Mouse (Mus musculus) MEL (cell line): Measurements from ENCODE around the gene Ccr6. TPM values are rescaled to one million over a fixed set of nuclear protein-coding genes. Genes with fewer than 3 reads are reported as not detected.

Source experiments
- DNase-seq: peaks from one replicate; pipeline ENCODE4 v3.0.0; 2011; ENCODE audit warnings: low read depth, low spot score
- H3K27ac ChIP-seq: 2 replicates; pipeline ENCODE4 v1.5.1; 2012; ENCODE audit warnings: low read depth, mild to moderate bottlenecking, control low read depth, low read length, moderate library complexity; ENCODE audit not compliant: control insufficient read depth
- H3K27me3 ChIP-seq, 2 experiments: fragments of 150-350 bp in 1 of 2; sonication (generic) in 1 of 2; 2 replicates each; pipeline ENCODE4 v1.6.1; 2012; ENCODE audit warnings: low read length in 2 of 2, mild to moderate bottlenecking in 2 of 2, improper control_type of control experiment in 1 of 2, moderate library complexity in 1 of 2; ENCODE audit not compliant: insufficient read depth in 2 of 2, control insufficient read depth in 1 of 2
- H3K36me3 ChIP-seq, 2 experiments: 2 replicates each; pipeline ENCODE4 v1.6.1; 2012 to 2014; ENCODE audit warnings: low read length in 2 of 2, improper control_type of control experiment in 1 of 2, inconsistent platforms in 1 of 2, mild to moderate bottlenecking in 1 of 2; ENCODE audit not compliant: insufficient read depth in 2 of 2, control insufficient read depth in 1 of 2
- H3K4me1 ChIP-seq, 2 experiments: fragments of 150-350 bp in 1 of 2; sonication (generic) in 1 of 2; 2 replicates each; pipeline ENCODE4 v1.6.1; 2012; ENCODE audit warnings: low read length in 2 of 2, improper control_type of control experiment in 1 of 2, mild to moderate bottlenecking in 1 of 2; ENCODE audit not compliant: insufficient read depth in 2 of 2, control insufficient read depth in 1 of 2
- H3K4me3 ChIP-seq, 2 experiments: fragments of 150-350 bp in 1 of 2; sonication (generic) in 1 of 2; 2 replicates each; pipeline ENCODE4 v1.5.1; 2012; ENCODE audit warnings: low read depth in 2 of 2, low read length in 2 of 2, mild to moderate bottlenecking in 2 of 2, moderate library complexity in 2 of 2, control low read depth in 1 of 2, improper control_type of control experiment in 1 of 2; ENCODE audit not compliant: control insufficient read depth in 1 of 2, insufficient read depth in 1 of 2
- H3K79me2 ChIP-seq: 2 replicates; pipeline ENCODE4 v1.6.1; 2012; ENCODE audit warnings: mild to moderate bottlenecking, low read length, moderate library complexity; ENCODE audit not compliant: control insufficient read depth, poor library complexity, insufficient read depth
- H3K9ac ChIP-seq: 2 replicates; pipeline ENCODE4 v1.6.1; 2012; ENCODE audit warnings: low read depth, mild to moderate bottlenecking, control low read depth, low read length, moderate library complexity; ENCODE audit not compliant: control insufficient read depth, poor library complexity, severe bottlenecking
- H3K9me3 ChIP-seq: fragments of 150-350 bp; sonication (generic); replicated peaks from 2 replicates; pipeline ENCODE4 v1.6.1; 2012; ENCODE audit warnings: mild to moderate bottlenecking, low read length, improper control_type of control experiment, moderate library complexity; ENCODE audit not compliant: insufficient read depth
- CHD2 ChIP-seq: IDR thresholded peaks from 2 replicates; pipeline ENCODE4 v1.6.1; 2011; ENCODE audit warnings: low read length, improper control_type of control experiment
- E2F4 ChIP-seq: IDR thresholded peaks from 2 replicates; pipeline ENCODE4 v1.6.1; 2011; ENCODE audit warnings: low read depth, low read length, improper control_type of control experiment, borderline replicate concordance
- ELF1 ChIP-seq: IDR thresholded peaks from 2 replicates; pipeline ENCODE4 v1.6.1; 2014; ENCODE audit warnings: low read depth, mild to moderate bottlenecking, inconsistent platforms, low read length, improper control_type of control experiment, moderate library complexity
- EP300 ChIP-seq, 2 experiments: IDR thresholded peaks; 2 replicates each; pipeline ENCODE4 v1.6.1; 2011; ENCODE audit warnings: improper control_type of control experiment in 2 of 2, low read length in 2 of 2, low read depth in 1 of 2, mild to moderate bottlenecking in 1 of 2
- GATA1 ChIP-seq: IDR thresholded peaks from 2 replicates; pipeline ENCODE4 v1.6.1; 2011; ENCODE audit warnings: low read depth, low read length, improper control_type of control experiment
- JUND ChIP-seq: IDR thresholded peaks from 2 replicates; pipeline ENCODE4 v1.6.1; 2011; ENCODE audit warnings: low read depth, mild to moderate bottlenecking, improper control_type of control experiment, low read length
- MAFK ChIP-seq: IDR thresholded peaks from 2 replicates; pipeline ENCODE4 v1.6.1; 2011; ENCODE audit warnings: low read depth, mild to moderate bottlenecking, low read length, improper control_type of control experiment, borderline replicate concordance
- MAZ ChIP-seq: IDR thresholded peaks from 2 replicates; pipeline ENCODE4 v1.6.1; 2012; ENCODE audit warnings: low read depth, mild to moderate bottlenecking, inconsistent platforms, low read length, improper control_type of control experiment
- MEF2A ChIP-seq: IDR thresholded peaks from 2 replicates; pipeline ENCODE4 v1.6.1; 2014; ENCODE audit warnings: low read depth, mild to moderate bottlenecking, inconsistent platforms, low read length, improper control_type of control experiment; ENCODE audit not compliant: poor library complexity, insufficient replicate concordance, severe bottlenecking; ENCODE audit errors: extremely low read depth
- MYB ChIP-seq: IDR thresholded peaks from 2 replicates; pipeline ENCODE4 v1.6.1; 2011; ENCODE audit warnings: mild to moderate bottlenecking, low read depth, low read length, improper control_type of control experiment
- MYC ChIP-seq: IDR thresholded peaks from 2 replicates; pipeline ENCODE4 v1.6.1; 2011; ENCODE audit warnings: low read depth, mild to moderate bottlenecking, low read length, improper control_type of control experiment, moderate library complexity
- NELFE ChIP-seq: IDR thresholded peaks from 2 replicates; pipeline ENCODE4 v1.6.1; 2011; ENCODE audit warnings: low read depth, low read length, improper control_type of control experiment
- NRF1 ChIP-seq: IDR thresholded peaks from 2 replicates; pipeline ENCODE4 v1.6.1; 2014; ENCODE audit warnings: low read depth, mild to moderate bottlenecking, inconsistent platforms, low read length, improper control_type of control experiment, moderate library complexity; ENCODE audit not compliant: poor library complexity, insufficient read depth, severe bottlenecking
- POLR2A ChIP-seq, 2 experiments: IDR thresholded peaks; 2 replicates each; pipeline ENCODE4 v1.6.1; 2011 to 2012; ENCODE audit warnings: low read length in 2 of 2, mild to moderate bottlenecking in 2 of 2, control low read depth in 1 of 2, improper control_type of control experiment in 1 of 2, low read depth in 1 of 2, moderate library complexity in 1 of 2; ENCODE audit not compliant: control insufficient read depth in 1 of 2, insufficient read depth in 1 of 2, poor library complexity in 1 of 2
- POLR2AphosphoS2 ChIP-seq: IDR thresholded peaks from 2 replicates; pipeline ENCODE4 v1.6.1; 2011; ENCODE audit warnings: low read length, improper control_type of control experiment
- POLR2AphosphoS5 ChIP-seq: IDR thresholded peaks from 2 replicates; pipeline ENCODE4 v1.6.1; 2012; ENCODE audit warnings: low read depth, borderline replicate concordance, mild to moderate bottlenecking, inconsistent platforms, low read length, moderate library complexity, mixed read lengths
- RCOR1 ChIP-seq: IDR thresholded peaks from 2 replicates; pipeline ENCODE4 v1.6.1; 2012; ENCODE audit warnings: low read depth, mild to moderate bottlenecking, inconsistent platforms, low read length, improper control_type of control experiment
- SIN3A ChIP-seq: IDR thresholded peaks from 2 replicates; pipeline ENCODE4 v1.6.1; 2012; ENCODE audit warnings: low read length, improper control_type of control experiment, inconsistent platforms
- TAL1 ChIP-seq: IDR thresholded peaks from 2 replicates; pipeline ENCODE4 v1.6.1; 2012; ENCODE audit warnings: mild to moderate bottlenecking, inconsistent platforms, low read length, moderate library complexity, mixed read lengths
- TBP ChIP-seq: IDR thresholded peaks from 2 replicates; pipeline ENCODE4 v1.8.0; 2011; ENCODE audit warnings: low read depth, low read length, improper control_type of control experiment
- TCF12 ChIP-seq: IDR thresholded peaks from 2 replicates; pipeline ENCODE4 v1.6.1; 2014; ENCODE audit warnings: low read depth, mild to moderate bottlenecking, inconsistent platforms, low read length, improper control_type of control experiment, moderate library complexity
- USF1 ChIP-seq: IDR thresholded peaks from 2 replicates; pipeline ENCODE4 v1.6.1; 2014; ENCODE audit warnings: low read depth, mild to moderate bottlenecking, inconsistent platforms, low read length, improper control_type of control experiment, moderate library complexity
- USF2 ChIP-seq, 2 experiments: IDR thresholded peaks; 2 replicates each; pipeline ENCODE4 v1.6.1; 2011 to 2012; ENCODE audit warnings: improper control_type of control experiment in 2 of 2, low read length in 2 of 2, borderline replicate concordance in 1 of 2, inconsistent platforms in 1 of 2, low read depth in 1 of 2, mild to moderate bottlenecking in 1 of 2; ENCODE audit not compliant: insufficient read depth in 1 of 2
- ZC3H11A ChIP-seq: IDR thresholded peaks from 2 replicates; pipeline ENCODE4 v1.6.1; 2012; ENCODE audit warnings: low read depth, mild to moderate bottlenecking, inconsistent platforms, low read length, improper control_type of control experiment
- ZKSCAN1 ChIP-seq: IDR thresholded peaks from 2 replicates; pipeline ENCODE4 v1.6.1; 2012; ENCODE audit warnings: low read depth, mild to moderate bottlenecking, inconsistent platforms, low read length, improper control_type of control experiment, moderate library complexity
- ZMIZ1 ChIP-seq: IDR thresholded peaks from 2 replicates; pipeline ENCODE4 v1.6.1; 2012; ENCODE audit warnings: low read depth, mild to moderate bottlenecking, inconsistent platforms, low read length, improper control_type of control experiment, moderate library complexity
- ZNF384 ChIP-seq: IDR thresholded peaks from 2 replicates; pipeline ENCODE4 v1.6.1; 2012; ENCODE audit warnings: low read depth, mild to moderate bottlenecking, inconsistent platforms, low read length, improper control_type of control experiment
- polyA plus RNA-seq, 2 experiments: library from polyadenylated mRNA; stranded (reverse) in 1 of 2; unstranded in 1 of 2; fragments of >175 nt in 1 of 2; fragments of >200 nt in 1 of 2; gene quantifications; 2 replicates each; pipeline versions ENCODE4 v1.2.1 to v1.2.4; 2012; ENCODE audit warnings: low replicate concordance in 2 of 2, low read depth in 1 of 2; ENCODE audit not compliant: insufficient read length in 2 of 2, insufficient read depth in 1 of 2, missing spikeins in 1 of 2
- total RNA-seq: library from RNA; depleted of rRNA; stranded (reverse); fragments of 300-350 nt; gene quantifications from 2 replicates; pipeline ENCODE4 v1.2.3, GENCODE M21; 2012

The Ccr6 gene
- total and polyA plus RNA-seq, 3 experiments = not detected

DNA sequence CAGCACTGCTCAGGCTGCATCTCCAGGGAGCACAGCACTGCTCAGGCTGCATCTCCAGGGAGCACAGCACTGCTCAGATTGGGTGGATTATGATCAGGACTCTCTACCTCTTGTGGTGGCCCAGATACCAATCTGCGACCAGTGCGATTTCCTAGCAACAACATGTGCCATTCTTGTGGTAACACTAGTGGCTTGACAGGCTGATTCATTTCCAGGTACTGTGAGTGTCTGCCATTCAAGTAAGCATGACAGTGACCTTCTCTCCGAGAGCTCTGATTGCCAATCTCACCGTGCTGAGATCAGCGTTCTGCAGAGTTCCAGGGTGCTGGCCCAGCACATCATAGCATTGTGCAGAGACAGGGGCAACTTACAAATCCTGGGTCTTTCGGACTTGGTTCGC is 15.9 kb downstream of the Ccr6 start:
- Histone ChIP-seq H3K4me1 (no peaks in the 10 kb centered on the region; a peak in 1 of 4 replicates), H3K9me3 (no peaks in the 10 kb centered on the region), H3K9ac (no peak overlapping the region), H3K27me3 (peaks cover 5 to 12% of the 10 kb centered on the region in 2 experiments), H3K4me3 (no peak overlapping the region), H3K27ac (no peak overlapping the region), H3K79me2 (no peaks in the 10 kb centered on the region), H3K36me3 (no peaks in the 10 kb centered on the region)
- no peak for DNase-seq
- TF ChIP-seq E2F4 (no peak), NELFE (no peak), USF1 (no peak), POLR2AphosphoS2 (no peak), SIN3A (no peak), CHD2 (no peak), MAZ (no peak), GATA1 (no peak), POLR2AphosphoS5 (no peak), MEF2A (no peak), ZMIZ1 (no peak), TBP (no peak), RCOR1 (no peak), TAL1 (no peak)

DNA sequence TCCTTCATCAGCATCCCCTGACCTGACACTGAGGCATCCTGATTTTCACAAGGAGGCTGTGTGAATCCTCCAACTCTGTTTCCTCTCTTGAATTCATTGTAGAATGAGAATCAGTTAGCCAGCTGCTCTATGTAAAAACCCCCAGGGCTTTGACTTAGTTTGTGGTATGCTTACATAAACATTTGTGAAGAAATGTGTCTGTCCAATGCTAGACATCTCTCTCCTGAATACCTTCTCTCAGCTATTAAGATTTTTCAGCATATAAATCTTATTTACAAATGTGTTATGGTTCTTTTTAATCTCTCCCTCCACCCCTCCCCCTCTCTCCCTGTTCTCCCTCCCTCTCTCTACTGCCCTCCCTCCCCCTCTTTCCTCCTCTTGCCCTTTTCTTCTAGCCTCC is 18.4 kb downstream of the Ccr6 start:
- no peaks in the 10 kb centered on the region for H3K36me3 ChIP-seq
- no peak overlapping the region for H3K4me3 ChIP-seq
- no peaks in the 10 kb centered on the region; a peak in 1 of 4 replicates for H3K4me1 ChIP-seq
- TF ChIP-seq ZC3H11A = no peak
- no peak for TF ChIP-seq ZKSCAN1
- no peak for TF ChIP-seq ZMIZ1
- no peak for TF ChIP-seq TCF12
- TF ChIP-seq RCOR1 = no peak
- no peak for TF ChIP-seq POLR2A (IDR thresholded peaks at IDR 0.05; ENCODE audit: control insufficient read depth in 1 of 2, insufficient read depth in 1 of 2, low read depth in 1 of 2, low read length in 2 of 2, poor library complexity in 1 of 2)
- TF ChIP-seq JUND = no peak
- no peak for TF ChIP-seq MEF2A
- no peak for TF ChIP-seq NRF1
- TF ChIP-seq TAL1 = no peak
- TF ChIP-seq MYC = no peak
- TF ChIP-seq ZNF384 = no peak
- TF ChIP-seq GATA1 = no peak
- no peak for TF ChIP-seq MYB
- TF ChIP-seq MAFK = no peak
- TF ChIP-seq POLR2AphosphoS5 = no peak
- no peak for TF ChIP-seq USF2 (IDR thresholded peaks at IDR 0.05; ENCODE audit: borderline replicate concordance in 1 of 2, insufficient read depth in 1 of 2, low read depth in 1 of 2, low read length in 2 of 2)
- TF ChIP-seq ELF1 = no peak
- no peak for TF ChIP-seq EP300 (IDR thresholded peaks at IDR 0.05; ENCODE audit: low read depth in 1 of 2, low read length in 2 of 2)
- H3K27ac ChIP-seq = no peak overlapping the region
- peaks cover 2 to 6% of the 10 kb centered on the region in 2 experiments; a peak in 3 of 4 replicates for H3K27me3 ChIP-seq
- H3K9me3 ChIP-seq = no peaks in the 10 kb centered on the region
- DNase-seq = no peak
- H3K9ac ChIP-seq = no peak overlapping the region
- H3K79me2 ChIP-seq = no peaks in the 10 kb centered on the region
